Mouse (Mus musculus) spleen, postnatal 14 days (tissue): ENCODE data around the gene Arhgap21.

ENCODE experiments used
- DNase-seq, 2 experiments: peaks; one replicate each; pipeline ENCODE4 v3.0.0; 2021 to 2022; ENCODE audit warnings: low spot score in 2 of 2

Gene Arhgap21

GRCm38 (mm10) chr2:20896446-20896845, 72.2 kb downstream of the Arhgap21 start:
- no peak for DNase-seq

GRCm38 (mm10) chr2:20894100-20894690, 74.5 kb downstream of the Arhgap21 start:
- no peak for DNase-seq

GRCm38 (mm10) chr2:20888751-20889150, 79.9 kb downstream of the Arhgap21 start:
- no peak for DNase-seq

GRCm38 (mm10) chr2:20883288-20883687, 85.4 kb downstream of the Arhgap21 start:
- DNase-seq = no peak

GRCm38 (mm10) chr2:20879877-20880605, 88.6 kb downstream of the Arhgap21 start:
- DNase-seq = no peak

- no peak for DNase-seq
Observed at GRCm38 (mm10) chr2:20874621-20875020, 94.1 kb downstream of the Arhgap21 start.

GRCm38 (mm10) chr2:20869212-20869965, 99.3 kb downstream of the Arhgap21 start:
- DNase-seq = no peak

- no peak for DNase-seq
Observed at GRCm38 (mm10) chr2:20868052-20868451, 100.6 kb downstream of the Arhgap21 start.

- DNase-seq = no peak
Observed at GRCm38 (mm10) chr2:20865795-20866194, 102.9 kb downstream of the Arhgap21 start.

- DNase-seq = no peak
Observed at GRCm38 (mm10) chr2:20864569-20864968, 104.1 kb downstream of the Arhgap21 start.

GRCm38 (mm10) chr2:20860756-20861155, 107.9 kb downstream of the Arhgap21 start:
- no peak for DNase-seq

GRCm38 (mm10) chr2:20849346-20849745, 119.3 kb downstream of the Arhgap21 start:
- no peak for DNase-seq

GRCm38 (mm10) chr2:20831608-20832406, 136.9 kb downstream of the Arhgap21 start:
- no peak for DNase-seq

GRCm38 (mm10) chr2:20830882-20831281, 137.8 kb downstream of the Arhgap21 start:
- no peak for DNase-seq

GRCm38 (mm10) chr2:20826258-20826657, 142.4 kb downstream of the Arhgap21 start:
- no peak for DNase-seq

- DNase-seq = no peak
Observed at GRCm38 (mm10) chr2:20818226-20818625, 150.5 kb downstream of the Arhgap21 start.

- no peak for DNase-seq
Observed at GRCm38 (mm10) chr2:20813986-20814385, 154.7 kb downstream of the Arhgap21 start.

- DNase-seq = no peak
Observed at GRCm38 (mm10) chr2:20811506-20811905, 157.2 kb downstream of the Arhgap21 start.

GRCm38 (mm10) chr2:20801236-20801890, 167.3 kb downstream of the Arhgap21 start:
- no peak for DNase-seq
